Mouse (Mus musculus) fat pad, adult 2 months (tissue): ENCODE measurements around the gene Nagpa.
"Not testable (repeated sequence)": the region's sequence is repeated elsewhere in the genome, so short reads cannot be mapped to it uniquely, and the experiment has no call there.

Source experiments
- DNase-seq: peaks from one replicate; pipeline ENCODE4 v3.0.0-alpha.2; 2011; ENCODE audit warnings: low read depth, low spot score; ENCODE audit errors: extremely low read depth

Gene Nagpa

GRCm38 (mm10) chr16:5203668-5204433 lies at the start of gene Nagpa:
TSS of gene Nagpa (minus strand) at chr16:5204012.
- no peak for DNase-seq

- DNase-seq, result no peak
Measured at GRCm38 (mm10) chr16:5252260-5252659, 48.4 kb upstream of the Nagpa start.

- DNase-seq, result no peak
Measured at GRCm38 (mm10) chr16:5250891-5251290, 47.1 kb upstream of the Nagpa start.

- no peak for DNase-seq
Measured at GRCm38 (mm10) chr16:5244411-5244810, 40.6 kb upstream of the Nagpa start.

GRCm38 (mm10) chr16:5242882-5243281 lies 39.1 kb upstream of the Nagpa start:
- DNase-seq, result no peak

GRCm38 (mm10) chr16:5242355-5242754 lies 38.5 kb upstream of the Nagpa start:
- DNase-seq, result no peak

- peak; percentile 67 for DNase-seq
Measured at GRCm38 (mm10) chr16:5233418-5234313, 29.9 kb upstream of the Nagpa start, which contains the start of gene Alg1. TSS of gene Alg1 (plus strand) at chr16:5233621.

- no peak for DNase-seq
Measured at GRCm38 (mm10) chr16:5232982-5233381, 29.2 kb upstream of the Nagpa start.

GRCm38 (mm10) chr16:5228103-5228502 lies 24.3 kb upstream of the Nagpa start:
- not testable (repeated sequence) for DNase-seq

GRCm38 (mm10) chr16:5227501-5227900 lies 23.7 kb upstream of the Nagpa start:
- DNase-seq, result not testable (repeated sequence)

GRCm38 (mm10) chr16:5226534-5226933 lies 22.7 kb upstream of the Nagpa start:
- DNase-seq, result not testable (repeated sequence)

GRCm38 (mm10) chr16:5222140-5222539 lies 18.3 kb upstream of the Nagpa start, which contains the start of gene AU021092:
TSS of gene AU021092 (minus strand) at chr16:5222299.
- DNase-seq, result no peak

GRCm38 (mm10) chr16:5221403-5221802 lies 17.6 kb upstream of the Nagpa start:
- DNase-seq, result no peak

- DNase-seq, result no peak
Measured at GRCm38 (mm10) chr16:5217341-5218133, 13.7 kb upstream of the Nagpa start.

- DNase-seq, result no peak
Measured at GRCm38 (mm10) chr16:5216686-5217085, 12.9 kb upstream of the Nagpa start.

GRCm38 (mm10) chr16:5214126-5214525 lies 10.3 kb upstream of the Nagpa start:
- DNase-seq, result no peak

- DNase-seq, result no peak
Measured at GRCm38 (mm10) chr16:5212150-5212549, 8.3 kb upstream of the Nagpa start.

GRCm38 (mm10) chr16:5210365-5210764 lies 6.6 kb upstream of the Nagpa start:
- DNase-seq, result no peak

GRCm38 (mm10) chr16:5206051-5206450 lies 2.2 kb upstream of the Nagpa start:
- no peak for DNase-seq

- no peak for DNase-seq
Measured at GRCm38 (mm10) chr16:5205431-5205970, 1.7 kb upstream of the Nagpa start.

- DNase-seq, result no peak
Measured at GRCm38 (mm10) chr16:5203200-5203599, 612 bp downstream of the Nagpa start.
